Mouse (Mus musculus) forebrain, embryonic 10.5 days (tissue): ENCODE measurements around the gene Tedc1. TPM values are rescaled to one million over a fixed set of nuclear protein-coding genes. Genes with fewer than 3 reads are reported as not detected.

Experiments
- DNase-seq: peaks from one replicate; pipeline ENCODE4 v3.0.0-alpha.2; 2017; ENCODE audit warnings: low spot score; ENCODE audit errors: extremely low spot score
- H3K27ac ChIP-seq: fragments of 300-500 bp; sonication (generic); 2 replicates; pipeline ENCODE4 v1.5.1; 2016; ENCODE audit warnings: mild to moderate bottlenecking
- H3K27me3 ChIP-seq: fragments of 300-500 bp; sonication (generic); 2 replicates; pipeline ENCODE4 v1.6.1; 2016; ENCODE audit warnings: mild to moderate bottlenecking; ENCODE audit not compliant: poor library complexity, severe bottlenecking
- H3K36me3 ChIP-seq: fragments of 300-500 bp; sonication (generic); replicated peaks from 2 replicates; pipeline ENCODE4 v1.6.1; 2016; ENCODE audit warnings: mild to moderate bottlenecking, moderate library complexity
- H3K4me1 ChIP-seq: fragments of 300-500 bp; sonication (generic); 2 replicates; pipeline ENCODE4 v1.6.1; 2016
- H3K4me3 ChIP-seq: fragments of 300-500 bp; sonication (generic); 2 replicates; pipeline ENCODE4 v1.5.1; 2016; ENCODE audit warnings: mild to moderate bottlenecking, moderate library complexity
- H3K9me3 ChIP-seq: fragments of 300-500 bp; sonication (generic); 2 replicates; pipeline ENCODE4 v1.6.1; 2016; ENCODE audit warnings: mild to moderate bottlenecking, moderate library complexity
- WGBS: fragments of 180-500 bp; shearing (Covaris S2); methylation state at CpG from one replicate; pipeline ENCODE4 v1.1.7; 2016; 5-methylcytosine and 5-hydroxymethylcytosine counted together
- polyA plus RNA-seq: library from polyadenylated mRNA; unstranded; fragments of >200 nt; fragmentation: Nextera tagmentation; extraction: Ambion mirVana; gene quantifications from 2 replicates; pipeline ENCODE4 v1.2.1, GENCODE M21; 2016

The Tedc1 gene
- polyA plus RNA-seq, 1 experiment from 2014 or later = 66.4 TPM

DNA sequence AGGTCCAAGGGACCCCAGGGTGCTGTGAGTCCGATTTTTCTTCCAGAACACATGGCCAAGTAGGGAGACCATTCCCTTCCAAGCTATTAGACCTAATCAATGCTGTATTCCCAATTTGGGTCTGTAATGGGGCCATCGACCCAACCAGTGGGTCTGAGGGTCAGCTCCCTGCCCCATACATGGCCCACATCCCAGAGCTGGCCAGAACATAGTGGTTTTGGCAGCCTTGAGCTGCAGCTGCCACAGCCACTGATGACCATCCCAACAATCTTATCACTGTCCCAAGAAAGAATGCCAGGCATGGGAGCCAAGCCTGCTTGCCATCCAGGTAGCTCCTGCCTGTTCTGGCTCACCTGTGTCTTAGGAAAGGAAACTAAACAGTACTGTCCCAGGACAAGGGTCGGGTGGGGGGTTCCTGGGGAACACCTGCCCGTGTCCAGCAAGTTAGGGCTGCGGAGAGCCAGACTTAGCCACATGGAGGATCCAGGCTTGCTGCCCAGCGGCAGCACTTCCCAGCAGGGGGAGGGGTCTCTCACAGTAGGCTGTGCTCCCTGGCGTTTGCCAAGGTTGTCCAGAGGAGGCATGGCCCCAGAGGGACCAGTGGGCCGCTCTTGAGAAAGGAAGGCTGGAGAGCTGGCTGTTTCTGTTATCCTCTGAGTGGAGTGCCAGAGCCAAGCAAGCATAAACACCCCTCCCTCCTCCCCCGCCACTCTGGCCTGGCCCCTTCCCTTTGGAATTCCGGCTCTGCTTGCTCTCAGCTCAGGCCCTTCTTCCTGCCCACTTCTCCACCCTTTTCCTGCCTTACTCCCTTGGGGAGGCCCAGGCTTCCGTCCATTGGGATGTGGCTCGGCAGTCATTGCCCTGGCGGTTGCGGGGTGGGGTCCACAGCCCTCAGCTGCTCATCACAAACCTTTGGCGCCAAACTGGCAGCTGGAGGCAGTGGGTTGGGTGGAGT, 13.9 kb upstream of the Tedc1 start:
- peaks cover 76% of the 10 kb centered on the region for H3K4me1 ChIP-seq
- peaks cover 47% of the 10 kb centered on the region for H3K36me3 ChIP-seq
- H3K27ac ChIP-seq = peak overlapping the region; percentile 92
- H3K4me3 ChIP-seq = peak overlapping the region; percentile 70
- no peaks in the 10 kb centered on the region for H3K9me3 ChIP-seq
- peaks cover 48% of the 10 kb centered on the region for H3K27me3 ChIP-seq
- WGBS = 29% methylated on average over 15 of the region's 15 CpGs
- DNase-seq = no peak

DNA sequence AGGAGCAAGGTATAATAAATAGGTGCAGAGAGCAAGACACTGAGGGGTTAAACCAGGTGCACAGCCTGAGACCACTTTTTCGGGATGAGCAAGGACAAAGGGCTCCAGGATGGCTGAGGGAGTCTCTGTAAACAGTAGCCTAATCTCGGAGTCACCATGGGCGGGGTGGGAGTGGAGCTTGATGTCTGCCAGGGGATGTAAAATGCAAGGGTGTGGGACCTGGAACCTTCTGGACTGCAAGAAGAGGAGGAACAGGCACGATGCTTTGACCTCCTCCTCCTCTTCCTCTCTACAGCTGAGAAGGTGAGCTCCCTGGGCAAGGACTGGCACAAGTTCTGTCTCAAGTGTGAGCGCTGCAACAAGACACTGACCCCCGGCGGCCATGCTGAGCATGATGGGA, 13.1 kb upstream of the Tedc1 start:
- Histone ChIP-seq H3K27me3 (peaks cover 57% of the 10 kb centered on the region), H3K27ac (peak overlapping the region; percentile 92), H3K4me3 (peak overlapping the region; percentile 70; the same call in 1 of the 2 replicates), H3K36me3 (peaks cover 38% of the 10 kb centered on the region), H3K4me1 (peaks cover 76% of the 10 kb centered on the region), H3K9me3 (no peaks in the 10 kb centered on the region)
- DNase-seq = no peak
- WGBS = 67% methylated on average over 7 of the region's 7 CpGs

DNA sequence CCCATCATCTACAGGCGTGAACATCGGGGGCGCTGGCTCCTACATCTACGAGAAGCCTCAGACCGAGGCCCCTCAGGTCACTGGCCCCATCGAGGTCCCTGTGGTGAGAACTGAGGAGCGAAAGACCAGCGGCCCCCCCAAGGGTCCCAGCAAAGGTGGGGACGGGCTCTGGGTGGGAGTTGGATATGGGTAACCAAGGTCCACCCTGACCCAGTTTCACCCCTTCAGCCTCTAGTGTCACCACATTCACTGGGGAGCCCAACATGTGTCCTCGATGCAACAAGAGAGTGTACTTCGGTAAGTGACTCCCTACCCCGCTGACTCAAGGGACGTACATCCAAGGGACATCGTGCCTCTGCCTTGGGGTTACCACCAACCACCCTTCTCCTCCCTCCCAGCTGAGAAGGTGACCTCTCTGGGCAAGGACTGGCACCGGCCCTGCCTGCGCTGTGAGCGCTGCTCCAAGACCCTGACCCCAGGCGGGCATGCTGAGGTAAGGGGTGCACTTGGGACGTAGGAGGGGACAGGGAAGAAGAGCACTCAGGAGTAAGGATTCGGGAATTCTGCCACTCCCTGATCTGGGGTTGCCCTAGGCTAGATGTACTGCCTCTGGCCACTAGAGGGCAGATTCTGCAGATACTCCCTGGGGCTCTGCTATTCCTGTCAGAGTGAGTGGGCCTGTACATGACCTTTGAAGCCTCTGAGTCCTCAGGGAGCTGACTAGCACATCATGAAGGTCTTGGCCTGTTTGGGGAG, 12.0 kb upstream of the Tedc1 start:
- Histone ChIP-seq H3K9me3 (no peaks in the 10 kb centered on the region), H3K27ac (no peak overlapping the region), H3K27me3 (peaks cover 67% of the 10 kb centered on the region), H3K4me1 (peaks cover 76% of the 10 kb centered on the region), H3K36me3 (peaks cover 28% of the 10 kb centered on the region), H3K4me3 (no peak overlapping the region)
- 78% methylated on average over 20 of the region's 20 CpGs for WGBS
- no peak for DNase-seq

DNA sequence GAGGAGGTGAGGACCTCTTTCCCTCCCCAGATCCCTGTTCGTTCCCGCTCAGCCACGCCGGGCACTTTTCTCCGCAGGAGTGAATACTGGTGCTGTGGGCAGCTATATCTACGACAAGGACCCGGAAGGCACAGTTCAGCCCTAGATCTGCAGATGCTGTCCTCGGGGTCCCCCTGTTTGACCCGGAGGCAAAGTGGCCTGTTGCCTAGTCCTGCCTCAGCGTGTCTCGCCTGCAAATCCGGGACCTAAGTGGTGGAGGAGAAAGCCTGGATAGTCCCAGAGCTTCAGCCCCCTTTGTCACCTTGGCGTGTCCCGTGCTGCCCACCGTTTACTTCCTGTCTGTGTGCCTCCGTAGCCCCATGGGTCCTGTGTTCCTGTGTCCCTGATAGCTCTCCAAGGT, 11.3 kb upstream of the Tedc1 start:
- 94% methylated on average over 16 of the region's 16 CpGs for WGBS
- H3K4me1 ChIP-seq = peaks cover 72% of the 10 kb centered on the region

DNA sequence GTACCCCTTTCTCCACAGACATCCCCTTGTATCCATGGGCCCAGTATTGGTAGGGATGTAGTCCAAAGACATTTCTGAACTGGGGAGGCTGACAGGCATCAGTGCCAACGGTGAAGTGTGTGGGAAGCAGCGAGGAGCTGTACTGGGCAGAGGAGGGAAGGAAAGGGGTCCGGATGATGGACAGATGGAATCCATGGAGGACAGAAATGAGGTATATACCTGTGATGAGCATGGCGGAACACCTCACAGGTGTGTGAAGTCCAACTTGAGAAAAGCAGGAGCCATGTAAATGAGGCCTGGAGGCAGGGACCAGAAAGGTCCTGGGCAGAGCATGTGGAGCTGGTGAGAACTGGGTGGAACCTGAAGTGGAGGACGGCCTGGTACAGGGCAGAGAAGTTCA, 10.6 kb upstream of the Tedc1 start:
- H3K9me3 ChIP-seq = no peaks in the 10 kb centered on the region
- WGBS = 85% methylated on average over 5 of the region's 5 CpGs
- peaks cover 79% of the 10 kb centered on the region for H3K27me3 ChIP-seq
- H3K27ac ChIP-seq = no peak overlapping the region
- no peak overlapping the region for H3K4me3 ChIP-seq
- peaks cover 66% of the 10 kb centered on the region for H3K4me1 ChIP-seq
- peaks cover 28% of the 10 kb centered on the region for H3K36me3 ChIP-seq
- no peak for DNase-seq

More for the DNA sequence above, 11.3 kb upstream of the Tedc1 start:
- peaks cover 74% of the 10 kb centered on the region for H3K27me3 ChIP-seq
- H3K9me3 ChIP-seq = no peaks in the 10 kb centered on the region
- no peak overlapping the region for H3K27ac ChIP-seq
- peaks cover 28% of the 10 kb centered on the region for H3K36me3 ChIP-seq
- DNase-seq = no peak
- H3K4me3 ChIP-seq = no peak overlapping the region

DNA sequence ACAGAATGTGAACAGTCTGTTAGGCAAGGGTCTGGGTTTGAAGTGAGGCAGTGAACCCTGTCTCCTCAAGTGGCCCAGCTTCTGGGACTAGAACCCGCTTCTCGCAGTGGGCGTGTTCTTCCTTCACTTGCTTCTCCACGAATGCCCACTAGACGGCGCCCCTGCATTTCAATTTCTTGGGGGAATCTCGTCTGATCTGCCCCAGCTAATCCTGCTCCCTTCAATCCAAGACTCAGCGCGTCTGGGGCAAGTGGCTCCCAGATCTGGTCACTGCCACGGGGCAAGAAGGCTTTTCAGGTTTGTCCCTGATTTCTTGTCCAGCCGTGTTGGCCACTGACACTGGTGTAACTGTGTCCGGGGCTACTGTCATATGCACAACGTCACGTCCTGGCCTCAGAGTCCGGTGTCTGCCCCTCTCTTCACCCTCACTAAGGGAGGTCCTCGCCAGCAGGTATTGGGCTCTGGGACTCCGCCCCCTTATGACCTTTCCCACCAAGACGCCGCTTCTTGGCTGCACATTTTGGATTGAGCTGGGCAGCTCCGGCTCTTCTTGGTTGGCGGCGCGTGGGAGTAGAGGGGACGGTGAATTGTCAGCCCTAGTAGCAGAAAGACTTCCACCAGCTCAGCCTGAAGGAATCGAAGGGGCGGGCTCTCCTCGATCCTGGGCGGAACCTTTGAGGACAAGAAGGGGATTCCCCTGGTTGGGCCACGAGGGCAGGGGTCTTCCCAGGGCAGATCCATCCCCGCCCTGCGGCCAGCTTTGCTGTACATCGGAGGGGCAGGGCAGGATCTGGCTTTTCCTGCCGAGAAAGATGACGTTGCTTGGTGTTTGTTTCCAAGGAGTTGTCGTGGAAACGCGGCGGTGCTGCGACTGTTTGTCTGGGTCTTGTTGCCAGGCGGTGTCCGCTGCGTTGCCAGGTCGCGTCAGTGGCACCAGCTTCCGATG, 9.8 kb upstream of the Tedc1 start, which contains the start of gene Crip1:
Gene Crip1 (plus strand): TSS at position 205 of the 946 bp plus-strand sequence.
- H3K4me3 ChIP-seq = peak within 1 kb of the TSS; percentile 31

DNA sequence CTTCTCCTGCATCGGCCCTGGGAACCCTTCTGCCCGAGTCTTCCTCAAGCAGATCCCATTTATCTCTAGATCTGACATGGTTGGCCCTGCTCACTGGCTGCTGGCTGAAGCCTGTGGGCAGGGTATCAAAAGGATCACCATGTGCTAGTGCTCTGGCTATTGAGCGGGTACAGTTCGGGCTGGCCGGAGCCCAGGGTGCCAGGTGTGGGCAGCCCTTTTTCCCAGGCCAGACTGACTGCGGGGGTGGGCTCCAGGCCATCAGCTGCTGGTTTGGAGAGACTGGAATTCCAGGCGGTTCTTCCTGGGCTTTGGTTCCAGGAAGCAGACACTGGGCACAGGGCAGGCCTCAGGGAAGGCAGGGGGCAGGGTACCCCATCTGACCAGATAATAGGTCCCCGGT, 8.7 kb upstream of the Tedc1 start:
- Histone ChIP-seq H3K27me3 (peaks cover 78% of the 10 kb centered on the region), H3K27ac (no peak overlapping the region), H3K9me3 (no peaks in the 10 kb centered on the region), H3K4me3 (no peak overlapping the region), H3K36me3 (peaks cover 28% of the 10 kb centered on the region), H3K4me1 (peaks cover 65% of the 10 kb centered on the region)
- 89% methylated on average over 8 of the region's 8 CpGs for WGBS
- no peak for DNase-seq

More for the DNA sequence above, 9.8 kb upstream of the Tedc1 start, which contains the start of gene Crip1:
- Histone ChIP-seq H3K9me3 (no peaks in the 10 kb centered on the region), H3K27me3 (peaks cover 79% of the 10 kb centered on the region), H3K36me3 (peaks cover 28% of the 10 kb centered on the region), H3K27ac (peak within 1 kb of the TSS; percentile 41; the same call in 1 of the 2 replicates), H3K4me1 (peaks cover 65% of the 10 kb centered on the region)
- 6% methylated on average over 45 of the region's 45 CpGs for WGBS
- DNase-seq = peak; percentile 78

DNA sequence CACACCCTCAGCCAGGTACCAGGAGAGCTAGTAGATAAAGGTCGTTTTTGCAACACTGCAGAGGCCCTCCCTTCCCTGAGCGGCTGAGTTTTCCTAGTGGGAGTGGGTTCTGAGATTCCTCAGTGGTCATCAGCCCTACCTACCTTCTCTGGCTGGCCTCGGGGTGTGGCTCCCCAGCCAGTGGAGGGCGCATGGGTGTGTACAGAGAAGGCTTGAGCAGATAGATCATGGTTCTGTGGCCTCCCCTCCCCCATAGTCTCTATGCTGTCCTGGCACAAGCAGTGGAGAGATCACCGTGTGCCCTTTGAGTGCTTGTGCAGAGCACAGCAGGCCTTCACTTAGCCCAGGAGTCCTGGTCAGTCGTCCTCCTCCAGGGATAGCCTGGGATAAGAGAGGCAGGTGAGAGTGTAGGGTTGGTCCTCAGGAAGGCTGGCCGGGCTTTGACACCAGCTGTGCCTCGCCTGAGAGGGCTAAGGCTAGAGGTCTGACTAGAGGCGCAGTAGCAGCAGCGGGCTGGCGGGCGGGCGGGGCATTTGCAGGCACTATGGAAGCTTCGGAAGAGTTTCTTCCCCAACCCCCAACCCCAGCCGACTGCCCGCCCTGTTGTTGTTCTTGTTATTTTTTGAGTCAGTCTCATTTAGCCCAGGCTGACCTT, 7.7 kb upstream of the Tedc1 start:
- peaks cover 25% of the 10 kb centered on the region for H3K36me3 ChIP-seq
- H3K4me3 ChIP-seq = no peak overlapping the region
- no peaks in the 10 kb centered on the region for H3K9me3 ChIP-seq
- peaks cover 78% of the 10 kb centered on the region for H3K27me3 ChIP-seq
- WGBS = 34% methylated on average over 16 of the region's 16 CpGs
- H3K27ac ChIP-seq = no peak overlapping the region
- H3K4me1 ChIP-seq = peaks cover 57% of the 10 kb centered on the region
- no peak for DNase-seq

DNA sequence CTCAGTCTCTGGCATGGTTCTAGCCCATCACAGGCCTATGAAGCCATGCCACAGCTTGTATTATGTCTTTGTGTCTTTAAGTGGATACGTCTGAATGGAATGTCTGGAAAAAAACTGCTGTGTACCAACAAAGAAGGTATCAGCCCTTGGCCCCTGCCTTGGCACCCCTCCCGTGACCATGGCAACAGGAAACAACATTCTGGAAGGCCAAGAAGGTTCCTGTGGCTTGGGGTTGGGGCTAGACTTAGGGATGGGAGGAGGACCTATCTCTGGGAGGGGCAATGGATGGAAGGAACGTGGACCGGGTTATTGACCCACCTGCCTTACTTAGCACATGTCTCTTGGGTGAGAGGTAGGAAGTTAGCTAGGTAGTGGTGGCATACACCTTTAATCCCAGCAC, 6.9 kb upstream of the Tedc1 start:
- 76% methylated on average over 4 of the region's 4 CpGs for WGBS
- H3K36me3 ChIP-seq = peaks cover 16% of the 10 kb centered on the region
- peaks cover 86% of the 10 kb centered on the region for H3K27me3 ChIP-seq
- no peaks in the 10 kb centered on the region for H3K9me3 ChIP-seq
- no peak for DNase-seq
- H3K4me3 ChIP-seq = no peak overlapping the region
- peaks cover 56% of the 10 kb centered on the region for H3K4me1 ChIP-seq
- no peak overlapping the region for H3K27ac ChIP-seq

DNA sequence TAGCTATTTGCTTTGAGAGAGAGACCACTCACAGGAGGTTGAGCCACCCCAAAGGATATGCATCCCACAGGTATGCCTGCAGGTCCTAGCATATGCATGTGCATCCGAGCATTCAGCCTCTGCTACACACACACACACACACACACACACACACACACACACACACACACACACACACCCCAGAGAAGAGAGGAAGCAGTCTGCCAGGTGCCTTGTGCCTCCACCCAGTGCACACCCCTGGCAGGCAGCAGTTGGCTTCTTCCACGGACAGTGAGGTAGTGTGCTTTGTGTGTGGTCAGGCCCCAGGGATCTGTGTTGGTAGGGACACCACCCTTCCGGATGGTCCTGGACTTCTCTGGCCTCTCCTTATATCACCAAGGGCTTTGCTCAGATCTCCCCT, 6.3 kb upstream of the Tedc1 start:
- Histone ChIP-seq H3K27ac (no peak overlapping the region), H3K27me3 (peaks cover 92% of the 10 kb centered on the region), H3K36me3 (peaks cover 11% of the 10 kb centered on the region), H3K9me3 (no peaks in the 10 kb centered on the region), H3K4me1 (peaks cover 59% of the 10 kb centered on the region), H3K4me3 (no peak overlapping the region)
- 73% methylated on average over 3 of the region's 3 CpGs for whole genome bisulfite sequencing
- no peak for DNase-seq

DNA sequence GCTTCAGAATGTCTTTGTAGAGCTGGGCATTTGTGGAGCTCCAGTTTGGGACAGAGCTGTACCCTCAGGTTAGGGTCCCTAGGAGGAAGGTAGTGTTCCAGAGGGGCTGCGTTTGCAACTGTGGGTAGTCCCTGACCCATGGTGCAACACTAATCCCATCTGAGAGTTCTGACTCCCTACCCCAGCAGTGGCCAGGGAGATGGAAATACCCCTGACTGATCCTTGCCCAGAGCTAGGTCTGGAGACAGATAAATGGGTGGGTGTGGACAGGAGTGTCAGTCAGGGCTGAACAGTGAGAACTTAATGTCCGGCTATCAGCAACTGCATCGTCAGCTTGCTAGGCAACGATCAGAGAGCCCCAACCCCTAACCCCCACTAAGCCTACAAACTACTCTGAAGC, 5.6 kb upstream of the Tedc1 start:
- WGBS = 90% methylated on average over 4 of the region's 4 CpGs
- Histone ChIP-seq H3K27me3 (peaks cover 94% of the 10 kb centered on the region), H3K27ac (no peak overlapping the region), H3K4me1 (peaks cover 65% of the 10 kb centered on the region), H3K4me3 (no peak overlapping the region), H3K36me3 (peaks cover 4% of the 10 kb centered on the region), H3K9me3 (no peaks in the 10 kb centered on the region)
- DNase-seq = no peak
